Mouse (Mus musculus) heart, postnatal 25 days (tissue): ENCODE data around the gene Oasl2. TPM values are rescaled to one million over a fixed set of nuclear protein-coding genes. Genes with fewer than 3 reads are reported as not detected.
A peak's percentile ranks its signal among the peaks of the same experiment; 100 is the strongest.
"Not testable (repeated sequence)": the region's sequence is repeated elsewhere in the genome, so short reads cannot be mapped to it uniquely, and the experiment has no call there.

Experiments
- DNase-seq: peaks from one replicate; pipeline ENCODE4 v3.0.0; 2022; ENCODE audit warnings: low spot score
- intact Hi-C: fragments of 180-260 bp; cut with DNase I; formaldehyde crosslinking; loops from one replicate; pipeline ENCODE4 v1.15.1; 2025
- total RNA-seq, 2 experiments: library from RNA; stranded (reverse); gene quantifications; 2 replicates each; pipeline ENCODE4 v1.2.3; 2021

Oasl2 gene
- total RNA-seq, 2 experiments from 2014 or later: 4.0 to 8.1 TPM

GRCm38 (mm10) chr5:114908598-114909305, 12.0 kb downstream of the Oasl2 start:
- DNase-seq: no peak
- intact Hi-C loops: no loop called here

- DNase-seq: no peak
- intact Hi-C loops: no loop called here
Measured at GRCm38 (mm10) chr5:114913686-114914085, 16.9 kb downstream of the Oasl2 start.

GRCm38 (mm10) chr5:114914855-114915254, 18.1 kb downstream of the Oasl2 start:
- no peak for DNase-seq
- intact Hi-C loops: no loop called here

- intact Hi-C loops: no loop called here
- DNase-seq: no peak
Measured at GRCm38 (mm10) chr5:114915854-114916253, 19.1 kb downstream of the Oasl2 start.

- intact Hi-C loops: no loop called here
- no peak for DNase-seq
Measured at GRCm38 (mm10) chr5:114916777-114917176, 20.0 kb downstream of the Oasl2 start.

GRCm38 (mm10) chr5:114917357-114917756, 20.6 kb downstream of the Oasl2 start:
- intact Hi-C loops, DNase-seq: not testable (repeated sequence)

GRCm38 (mm10) chr5:114921551-114922365, 25.0 kb downstream of the Oasl2 start:
- intact Hi-C loops: no loop called here

GRCm38 (mm10) chr5:114922366-114922731, 25.6 kb downstream of the Oasl2 start:
- intact Hi-C loops: no loop called here
- DNase-seq: no peak

More at GRCm38 (mm10) chr5:114921551-114922365, 25.0 kb downstream of the Oasl2 start:
- no peak for DNase-seq

GRCm38 (mm10) chr5:114922998-114923473, 26.3 kb downstream of the Oasl2 start, which contains the start of gene Oasl1:
Gene Oasl1 (plus strand): TSS chr5:114923240.
- DNase-seq: peak; percentile 20
- intact Hi-C loops: no loop called here

GRCm38 (mm10) chr5:114926153-114926684, 29.5 kb downstream of the Oasl2 start:
- intact Hi-C loops: no loop called here

GRCm38 (mm10) chr5:114926753-114927152, 30.0 kb downstream of the Oasl2 start:
- intact Hi-C loops: no loop called here

More at GRCm38 (mm10) chr5:114926153-114926684, 29.5 kb downstream of the Oasl2 start:
- DNase-seq: no peak

GRCm38 (mm10) chr5:114931626-114932025, 34.9 kb downstream of the Oasl2 start:
- intact Hi-C loops: no loop called here
- DNase-seq: no peak

More at GRCm38 (mm10) chr5:114926753-114927152, 30.0 kb downstream of the Oasl2 start:
- DNase-seq: no peak

- DNase-seq: no peak
- intact Hi-C loops: no loop called here
Measured at GRCm38 (mm10) chr5:114933206-114933605, 36.5 kb downstream of the Oasl2 start.

GRCm38 (mm10) chr5:114935838-114936237, 39.1 kb downstream of the Oasl2 start:
- intact Hi-C loops: no loop called here
- DNase-seq: no peak

- DNase-seq, intact Hi-C loops: not testable (repeated sequence)
Measured at GRCm38 (mm10) chr5:114941138-114941537, 44.4 kb downstream of the Oasl2 start.

- intact Hi-C loops: no loop called here
- peak; percentile 67 for DNase-seq
Measured at GRCm38 (mm10) chr5:114942074-114942765, 45.5 kb downstream of the Oasl2 start, which contains the start of gene 2210016L21Rik. Gene 2210016L21Rik (plus strand): TSS chr5:114942158.

- intact Hi-C loops: no loop called here
- no peak for DNase-seq
Measured at GRCm38 (mm10) chr5:114942766-114943130, 46.0 kb downstream of the Oasl2 start.

- intact Hi-C loops: no loop called here
- DNase-seq: no peak
Measured at GRCm38 (mm10) chr5:114945072-114945471, 48.3 kb downstream of the Oasl2 start.

- no peak for DNase-seq
- intact Hi-C loops: no loop called here
Measured at GRCm38 (mm10) chr5:114948891-114949290, 52.2 kb downstream of the Oasl2 start.

GRCm38 (mm10) chr5:114949316-114949715, 52.6 kb downstream of the Oasl2 start:
- no peak for DNase-seq
- intact Hi-C loops: no loop called here
